Mouse (Mus musculus): ENCODE data around the gene Gm10135. TPM values are rescaled to one million over a fixed set of nuclear protein-coding genes. Genes with fewer than 3 reads are reported as not detected.
A peak's percentile ranks its signal among the peaks of the same experiment; 100 is the strongest.
"Not testable (repeated sequence)": the region's sequence is repeated elsewhere in the genome, so short reads cannot be mapped to it uniquely, and the experiment has no call there.

The Gm10135 gene
- total and polyA plus RNA-seq, 2 experiments: not detected

DNA sequence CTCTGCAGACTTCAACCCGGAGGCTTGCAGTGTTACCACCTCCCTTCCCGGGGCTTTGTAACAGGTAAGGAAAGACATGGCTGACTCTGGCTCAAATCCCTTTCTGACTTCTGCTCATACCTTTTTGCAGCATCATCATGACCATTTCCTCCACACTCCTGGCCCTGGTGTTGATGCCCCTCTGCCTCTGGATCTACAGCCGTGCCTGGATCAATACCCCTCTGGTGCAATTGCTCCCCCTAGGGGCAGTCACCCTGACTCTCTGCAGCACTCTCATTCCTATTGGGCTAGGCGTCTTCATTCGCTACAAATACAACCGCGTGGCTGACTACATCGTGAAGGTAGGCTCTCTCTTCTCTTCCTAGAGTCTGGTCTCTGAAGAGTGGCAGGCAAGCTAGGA is 33.7 kb upstream of the Gm10135 start:
- WGBS: 25% methylated on average over 8 of the region's 8 CpGs
- H3K27ac ChIP-seq (replicated peaks; ENCODE audit: insufficient read depth, low read depth, low read length); H3K4me1 ChIP-seq (ENCODE audit: control insufficient read depth, insufficient read depth, low read length); H3K9ac ChIP-seq (ENCODE audit: low read depth, low read length); H3K4me3 ChIP-seq (ENCODE audit: insufficient read depth, low read depth, low read length); H3K36me3 ChIP-seq (ENCODE audit: control insufficient read depth, insufficient read depth, low read length); H3K79me2 ChIP-seq (ENCODE audit: control insufficient read depth, insufficient read depth, low read length): not testable (repeated sequence)
- peak; percentile 32 for DNase-seq (ENCODE audit: extremely low read depth, low read depth, low spot score)
- peak; percentile 72 for TF ChIP-seq CTCF (IDR thresholded peaks at IDR 0.05; ENCODE audit: low read depth, low read length)
- H3K27me3 ChIP-seq (ENCODE audit: control insufficient read depth, insufficient read depth, low read length): peaks cover 14% of the 10 kb centered on the region

DNA sequence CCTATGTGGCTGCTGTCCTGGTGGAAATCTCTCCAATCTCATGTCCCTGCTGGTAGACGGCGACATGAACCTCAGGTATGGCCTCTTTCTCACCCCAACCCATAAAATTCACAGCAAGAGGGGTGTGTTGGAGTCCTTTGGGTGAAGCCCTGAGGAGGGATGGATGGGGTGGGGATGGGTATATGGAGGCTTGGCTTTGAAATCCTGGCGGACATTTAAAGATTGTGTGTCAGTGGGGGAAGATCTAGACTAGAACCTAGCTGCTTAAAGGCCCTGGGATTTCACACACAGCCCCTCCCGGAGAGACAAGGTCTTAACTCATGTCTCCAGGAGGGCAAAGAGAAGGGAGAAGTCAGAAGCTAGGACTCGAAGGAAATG is 33.1 kb upstream of the Gm10135 start:
- H3K4me3 ChIP-seq (ENCODE audit: insufficient read depth, low read depth, low read length): no peak overlapping the region
- no peaks in the 10 kb centered on the region for H3K79me2 ChIP-seq (ENCODE audit: control insufficient read depth, insufficient read depth, low read length)
- H3K27me3 ChIP-seq (ENCODE audit: control insufficient read depth, insufficient read depth, low read length): peaks cover 12% of the 10 kb centered on the region
- WGBS: 41% methylated on average over 5 of the region's 5 CpGs
- no peak overlapping the region for H3K9ac ChIP-seq (ENCODE audit: low read depth, low read length)
- TF ChIP-seq POLR2A (IDR thresholded peaks at IDR 0.05; ENCODE audit: extremely low read depth, insufficient read depth, low read length): no peak
- no peak for TF ChIP-seq CTCF (IDR thresholded peaks at IDR 0.05; ENCODE audit: low read depth, low read length)
- H3K4me1 ChIP-seq (ENCODE audit: control insufficient read depth, insufficient read depth, low read length): 0 out of 2 replicates have a peak, but pooled peaks cover 4% of the 10 kb centered on the region
- H3K27ac ChIP-seq (replicated peaks; ENCODE audit: insufficient read depth, low read depth, low read length): no peak overlapping the region
- H3K36me3 ChIP-seq (ENCODE audit: control insufficient read depth, insufficient read depth, low read length): no peaks in the 10 kb centered on the region
- DNase-seq (ENCODE audit: extremely low read depth, low read depth, low spot score): no peak

DNA sequence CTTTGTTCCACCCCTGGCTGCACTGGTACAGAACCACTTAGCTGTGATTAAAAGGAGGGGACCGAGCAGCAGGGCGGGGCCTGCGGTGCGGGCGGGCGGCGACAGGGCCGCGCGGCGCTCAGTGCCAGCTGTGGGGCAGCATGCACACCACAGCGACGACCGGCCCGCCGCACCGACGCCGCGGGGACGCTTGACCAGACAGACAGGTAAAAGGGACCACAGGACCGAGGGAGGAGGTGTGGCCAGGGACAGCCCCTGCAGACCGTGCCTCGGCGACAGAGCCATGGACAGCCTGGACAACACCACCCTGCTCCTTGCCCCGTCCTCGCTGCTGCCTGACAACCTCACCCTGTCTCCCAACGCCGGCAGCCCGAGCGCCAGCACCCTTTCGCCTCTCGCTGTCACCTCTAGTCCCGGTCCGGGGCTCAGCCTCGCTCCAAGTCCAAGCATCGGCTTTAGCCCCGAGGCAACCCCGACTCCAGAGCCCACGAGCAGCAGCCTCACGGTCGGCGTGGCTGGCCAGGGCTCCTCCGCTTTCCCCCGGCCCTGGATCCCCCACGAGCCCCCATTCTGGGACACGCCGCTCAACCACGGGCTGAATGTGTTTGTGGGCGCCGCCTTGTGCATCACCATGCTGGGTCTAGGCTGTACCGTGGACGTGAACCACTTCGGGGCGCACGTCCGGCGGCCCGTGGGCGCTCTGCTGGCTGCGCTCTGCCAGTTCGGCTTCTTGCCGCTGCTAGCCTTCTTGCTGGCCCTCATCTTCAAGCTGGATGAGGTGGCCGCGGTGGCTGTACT is 32.5 kb upstream of the Gm10135 start, which contains the start of gene Slc10a4:
Slc10a4 (plus strand) TSS at position 100 of the 798 bp plus-strand sequence.
- peaks cover 12% of the 10 kb centered on the region for H3K27me3 ChIP-seq (ENCODE audit: control insufficient read depth, insufficient read depth, low read length)
- no peak within 1 kb of the TSS for H3K27ac ChIP-seq (replicated peaks; ENCODE audit: insufficient read depth, low read depth, low read length)
- H3K79me2 ChIP-seq (ENCODE audit: control insufficient read depth, insufficient read depth, low read length): no peaks in the 10 kb centered on the region
- H3K4me3 ChIP-seq (ENCODE audit: insufficient read depth, low read depth, low read length): peak within 1 kb of the TSS; percentile 25; the same call in 1 of the 2 replicates
- no peak for TF ChIP-seq CTCF (IDR thresholded peaks at IDR 0.05; ENCODE audit: low read depth, low read length)
- TF ChIP-seq POLR2A (IDR thresholded peaks at IDR 0.05; ENCODE audit: extremely low read depth, insufficient read depth, low read length): no peak
- 10% methylated on average over 65 of the region's 65 CpGs for WGBS
- H3K4me1 ChIP-seq (ENCODE audit: control insufficient read depth, insufficient read depth, low read length): 0 out of 2 replicates have a peak, but pooled peaks cover 4% of the 10 kb centered on the region
- no peaks in the 10 kb centered on the region for H3K36me3 ChIP-seq (ENCODE audit: control insufficient read depth, insufficient read depth, low read length)
- no peak for DNase-seq (ENCODE audit: extremely low read depth, low read depth, low spot score)
- no peak within 1 kb of the TSS; the same call in 1 of the 2 replicates for H3K9ac ChIP-seq (ENCODE audit: low read depth, low read length)

DNA sequence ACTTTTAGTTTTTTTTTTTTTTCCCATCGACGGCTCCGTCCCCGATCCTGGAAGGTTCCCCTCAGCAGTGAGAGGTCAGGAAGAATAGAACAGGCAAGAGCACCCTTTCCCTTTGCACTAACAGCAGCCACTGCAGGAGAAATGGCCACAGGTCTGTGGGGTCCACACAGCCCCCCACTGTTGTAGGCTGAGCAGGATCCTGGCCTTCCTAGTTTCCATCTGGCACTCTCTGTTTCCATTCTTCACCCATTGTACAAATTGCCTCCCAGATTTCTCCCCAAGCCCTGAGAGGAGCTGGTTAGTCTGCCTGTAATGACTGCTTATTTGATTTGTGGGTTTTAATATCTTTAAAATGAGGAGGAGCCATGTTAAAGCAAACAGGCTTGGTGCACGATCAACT is 29.5 kb upstream of the Gm10135 start:
- Histone ChIP-seq H3K27ac (replicated peaks; ENCODE audit: insufficient read depth, low read depth, low read length) (no peak overlapping the region), H3K9ac (ENCODE audit: low read depth, low read length) (no peak overlapping the region), H3K4me1 (ENCODE audit: control insufficient read depth, insufficient read depth, low read length) (0 out of 2 replicates have a peak, but pooled peaks cover 4% of the 10 kb centered on the region), H3K27me3 (ENCODE audit: control insufficient read depth, insufficient read depth, low read length) (peaks cover 12% of the 10 kb centered on the region), H3K36me3 (ENCODE audit: control insufficient read depth, insufficient read depth, low read length) (no peaks in the 10 kb centered on the region), H3K4me3 (ENCODE audit: insufficient read depth, low read depth, low read length) (no peak overlapping the region), H3K79me2 (ENCODE audit: control insufficient read depth, insufficient read depth, low read length) (no peaks in the 10 kb centered on the region)
- WGBS: 86% methylated on average over 5 of the region's 5 CpGs
- TF ChIP-seq CTCF (IDR thresholded peaks at IDR 0.05; ENCODE audit: low read depth, low read length) (no peak), POLR2A (IDR thresholded peaks at IDR 0.05; ENCODE audit: extremely low read depth, insufficient read depth, low read length) (no peak)
- DNase-seq (ENCODE audit: extremely low read depth, low read depth, low spot score): no peak

DNA sequence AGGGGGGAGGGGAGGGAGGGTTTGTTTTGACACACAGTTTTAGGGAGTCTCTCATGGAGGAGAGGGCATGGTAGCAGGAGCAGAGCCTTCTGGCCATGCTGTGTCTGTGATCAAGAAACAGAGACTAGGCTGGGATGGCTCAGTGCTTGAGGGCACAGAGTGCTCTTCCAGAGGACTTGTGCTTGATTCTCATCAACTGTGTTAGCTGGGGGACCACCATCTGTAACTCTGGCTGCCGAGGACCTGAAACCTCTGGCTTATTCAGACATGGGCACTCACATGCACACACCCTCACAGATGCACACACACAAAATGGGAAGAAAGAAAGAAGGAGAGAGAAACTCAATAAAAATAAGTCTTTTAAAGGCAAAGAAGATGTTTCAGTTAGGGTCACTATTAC is 24.0 kb upstream of the Gm10135 start:
- H3K27ac ChIP-seq (replicated peaks; ENCODE audit: insufficient read depth, low read depth, low read length); H3K27me3 ChIP-seq (ENCODE audit: control insufficient read depth, insufficient read depth, low read length); H3K4me3 ChIP-seq (ENCODE audit: insufficient read depth, low read depth, low read length); H3K79me2 ChIP-seq (ENCODE audit: control insufficient read depth, insufficient read depth, low read length); H3K4me1 ChIP-seq (ENCODE audit: control insufficient read depth, insufficient read depth, low read length); DNase-seq (ENCODE audit: extremely low read depth, low read depth, low spot score); H3K36me3 ChIP-seq (ENCODE audit: control insufficient read depth, insufficient read depth, low read length); H3K9ac ChIP-seq (ENCODE audit: low read depth, low read length): not testable (repeated sequence)
- 96% methylated on average over 1 of the region's 1 CpGs for WGBS

DNA sequence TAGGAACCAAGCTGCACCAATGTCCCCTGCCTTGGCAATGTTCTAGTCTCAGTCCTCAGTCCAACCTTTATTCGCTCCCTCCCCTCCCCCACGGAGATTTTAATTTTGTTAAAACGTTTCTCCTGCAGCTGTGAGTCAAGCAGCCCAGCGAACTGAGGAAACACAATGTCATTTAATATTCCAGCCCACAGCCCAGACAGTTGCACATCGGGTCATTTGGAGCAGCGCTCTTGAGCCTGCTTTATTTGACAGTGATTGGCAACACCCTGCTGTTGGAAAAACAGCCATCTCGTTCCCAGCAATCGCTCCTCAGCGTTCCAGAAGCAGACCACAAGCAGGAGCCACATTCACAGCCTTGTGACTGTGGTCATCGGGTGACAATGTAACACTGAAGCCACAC is 20.9 kb upstream of the Gm10135 start:
- H3K4me3 ChIP-seq (ENCODE audit: insufficient read depth, low read depth, low read length): no peak overlapping the region
- no peaks in the 10 kb centered on the region for H3K36me3 ChIP-seq (ENCODE audit: control insufficient read depth, insufficient read depth, low read length)
- 66% methylated on average over 10 of the region's 10 CpGs for WGBS
- H3K27me3 ChIP-seq (ENCODE audit: control insufficient read depth, insufficient read depth, low read length): no peaks in the 10 kb centered on the region
- DNase-seq (ENCODE audit: extremely low read depth, low read depth, low spot score): no peak
- no peaks in the 10 kb centered on the region for H3K79me2 ChIP-seq (ENCODE audit: control insufficient read depth, insufficient read depth, low read length)
- no peak overlapping the region for H3K9ac ChIP-seq (ENCODE audit: low read depth, low read length)
- no peaks in the 10 kb centered on the region for H3K4me1 ChIP-seq (ENCODE audit: control insufficient read depth, insufficient read depth, low read length)
- no peak for TF ChIP-seq POLR2A (IDR thresholded peaks at IDR 0.05; ENCODE audit: extremely low read depth, insufficient read depth, low read length)
- TF ChIP-seq CTCF (IDR thresholded peaks at IDR 0.05; ENCODE audit: low read depth, low read length): no peak
- no peak overlapping the region for H3K27ac ChIP-seq (replicated peaks; ENCODE audit: insufficient read depth, low read depth, low read length)

All from liver, adult 2 months (tissue).